Mouse (Mus musculus) hindbrain, embryonic 16.5 days (tissue): ENCODE data around the gene Fcgr2b. TPM values are rescaled to one million over a fixed set of nuclear protein-coding genes. Genes with fewer than 3 reads are reported as not detected.
"Not testable (repeated sequence)": the region's sequence is repeated elsewhere in the genome, so short reads cannot be mapped to it uniquely, and the experiment has no call there.

Experiments used
- ATAC-seq: fragments of 200-750 bp; cut with Nextera tagmentation; 2 replicates; pipeline ENCODE4 v1.8.0; 2017; ENCODE audit warnings: moderate TSS enrichment, moderate library complexity
- H3K27ac ChIP-seq: fragments of 300-500 bp; sonication (generic); 2 replicates; pipeline ENCODE4 v1.5.1; 2014; ENCODE audit warnings: low read depth, mild to moderate bottlenecking, control low read depth, low read length, moderate library complexity
- H3K27me3 ChIP-seq: fragments of 300-500 bp; sonication (generic); replicated peaks from 2 replicates; pipeline ENCODE4 v1.6.1; 2014; ENCODE audit warnings: low read length; ENCODE audit not compliant: control insufficient read depth, insufficient read depth
- H3K36me3 ChIP-seq: fragments of 300-500 bp; sonication (generic); 2 replicates; pipeline ENCODE4 v1.6.1; 2014; ENCODE audit warnings: mild to moderate bottlenecking, low read length, moderate library complexity, mixed read lengths; ENCODE audit not compliant: control insufficient read depth, insufficient read depth
- H3K4me1 ChIP-seq: fragments of 300-500 bp; sonication (generic); 2 replicates; pipeline ENCODE4 v1.6.1; 2014; ENCODE audit warnings: low read depth, low read length; ENCODE audit not compliant: control insufficient read depth, insufficient read depth
- H3K4me2 ChIP-seq: fragments of 300-500 bp; sonication (generic); 2 replicates; pipeline ENCODE4 v1.6.1; 2014; ENCODE audit warnings: mild to moderate bottlenecking, low read length, control low read depth, moderate library complexity
- H3K4me3 ChIP-seq: fragments of 300-500 bp; sonication (generic); 2 replicates; pipeline ENCODE4 v1.5.1; 2014; ENCODE audit warnings: mild to moderate bottlenecking, low read length, control low read depth, moderate library complexity
- H3K9ac ChIP-seq: fragments of 300-500 bp; sonication (generic); 2 replicates; pipeline ENCODE4 v1.6.1; 2014; ENCODE audit warnings: low read depth, mild to moderate bottlenecking, control low read depth, low read length, moderate library complexity
- H3K9me3 ChIP-seq: fragments of 300-500 bp; sonication (generic); 2 replicates; pipeline ENCODE4 v1.6.1; 2014; ENCODE audit warnings: mild to moderate bottlenecking, low read length, moderate library complexity; ENCODE audit not compliant: control insufficient read depth
- WGBS: fragments of 180-500 bp; shearing (Covaris S2); extraction: QIAGEN DNeasy Blood & Tissue Kit; methylation state at CpG from one replicate; pipeline ENCODE4 v1.1.7; 2014; 5-methylcytosine and 5-hydroxymethylcytosine counted together
- polyA plus RNA-seq: library from polyadenylated mRNA; unstranded; fragments of >200 nt; fragmentation: Nextera tagmentation; extraction: Ambion mirVana; gene quantifications from 2 replicates; pipeline ENCODE4 v1.2.1, GENCODE M21; 2015

The Fcgr2b gene
- polyA plus RNA-seq, 1 experiment from 2014 or later, result 2.3 TPM

- not testable (repeated sequence) for H3K4me3 ChIP-seq, H3K27me3 ChIP-seq, H3K4me2 ChIP-seq, H3K4me1 ChIP-seq, H3K9me3 ChIP-seq, ATAC-seq, H3K36me3 ChIP-seq, H3K9ac ChIP-seq, H3K27ac ChIP-seq
- whole genome bisulfite sequencing, result 98% methylated on average over 9 of the region's 9 CpGs
Measured at GRCm38 (mm10) chr1:170944151-170944550, 32.2 kb downstream of the Fcgr2b start.

DNA sequence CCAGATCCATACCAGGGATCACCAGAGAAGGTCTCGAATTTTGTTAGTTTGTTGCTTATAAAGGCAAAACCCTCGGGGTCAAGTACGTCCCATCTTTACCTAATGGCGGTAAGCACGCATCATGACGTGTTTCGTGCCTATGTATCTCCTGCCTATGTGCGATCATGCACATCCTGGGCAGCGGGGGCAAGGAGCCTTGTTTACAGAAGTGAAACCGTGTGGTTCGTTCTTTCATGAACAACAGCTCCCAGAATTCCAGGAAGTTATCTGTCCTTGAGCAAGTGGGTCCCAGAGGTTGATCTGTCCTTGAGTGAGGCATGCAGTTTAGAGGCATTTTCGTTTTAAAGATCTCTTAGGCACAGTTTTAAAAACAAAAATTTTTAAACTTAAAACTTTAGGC, 37.1 kb downstream of the Fcgr2b start:
- no peak overlapping the region for H3K27ac ChIP-seq
- peaks cover 3% of the 10 kb centered on the region; the same call in 1 of the 2 replicates for H3K9me3 ChIP-seq
- H3K4me2 ChIP-seq, result no peak overlapping the region
- WGBS, result 89% methylated on average over 12 of the region's 12 CpGs
- no peak for ATAC-seq
- no peak overlapping the region for H3K9ac ChIP-seq
- H3K27me3 ChIP-seq, result no peaks in the 10 kb centered on the region
- no peaks in the 10 kb centered on the region for H3K4me1 ChIP-seq
- no peaks in the 10 kb centered on the region for H3K36me3 ChIP-seq
- H3K4me3 ChIP-seq, result no peak overlapping the region

GRCm38 (mm10) chr1:170934383-170934782, 42.0 kb downstream of the Fcgr2b start:
- no peak overlapping the region for H3K9ac ChIP-seq
- no peak overlapping the region for H3K4me2 ChIP-seq
- no peaks in the 10 kb centered on the region for H3K9me3 ChIP-seq
- H3K27me3 ChIP-seq, result no peaks in the 10 kb centered on the region
- H3K4me1 ChIP-seq, result no peaks in the 10 kb centered on the region
- H3K36me3 ChIP-seq, result no peaks in the 10 kb centered on the region
- no peak overlapping the region for H3K27ac ChIP-seq
- no peak for ATAC-seq
- WGBS, result 90% methylated on average over 2 of the region's 2 CpGs
- no peak overlapping the region for H3K4me3 ChIP-seq

DNA sequence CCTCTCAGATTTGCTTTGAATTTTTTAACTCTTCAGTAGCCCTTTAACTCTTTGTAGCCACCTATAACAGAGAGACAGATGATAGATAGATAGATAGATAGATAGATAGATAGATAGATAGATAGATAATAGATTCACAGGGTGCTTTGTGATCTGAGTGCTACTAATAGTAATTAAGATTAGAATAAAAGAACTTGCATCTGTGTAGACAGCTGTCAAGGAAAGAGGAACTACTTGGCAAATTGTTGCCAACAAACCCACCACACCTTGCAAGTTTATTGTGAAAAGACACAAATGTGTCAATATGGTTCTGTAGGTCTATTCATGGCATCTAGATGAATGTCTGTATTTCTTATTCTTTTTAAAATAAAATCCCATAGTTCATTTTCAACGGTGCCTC, 42.4 kb downstream of the Fcgr2b start:
- H3K36me3 ChIP-seq, result no peaks in the 10 kb centered on the region
- H3K27ac ChIP-seq, result no peak overlapping the region
- 89% methylated on average over 1 of the region's 1 CpGs for WGBS

GRCm38 (mm10) chr1:170933386-170933920, 42.9 kb downstream of the Fcgr2b start:
- no peak overlapping the region for H3K9ac ChIP-seq
- no peak for ATAC-seq
- H3K4me2 ChIP-seq, result no peak overlapping the region
- WGBS, result 74% methylated on average over 6 of the region's 6 CpGs
- no peak overlapping the region for H3K27ac ChIP-seq
- no peaks in the 10 kb centered on the region for H3K9me3 ChIP-seq
- no peak overlapping the region for H3K4me3 ChIP-seq
- no peaks in the 10 kb centered on the region for H3K4me1 ChIP-seq
- H3K27me3 ChIP-seq, result no peaks in the 10 kb centered on the region
- no peaks in the 10 kb centered on the region for H3K36me3 ChIP-seq

More for the DNA sequence above, 42.4 kb downstream of the Fcgr2b start:
- no peak overlapping the region for H3K4me2 ChIP-seq
- no peaks in the 10 kb centered on the region for H3K9me3 ChIP-seq
- no peak overlapping the region for H3K9ac ChIP-seq
- H3K4me3 ChIP-seq, result no peak overlapping the region
- ATAC-seq, result no peak
- no peaks in the 10 kb centered on the region for H3K27me3 ChIP-seq
- no peaks in the 10 kb centered on the region for H3K4me1 ChIP-seq

- Histone ChIP-seq H3K27ac (no peak overlapping the region), H3K4me1 (no peaks in the 10 kb centered on the region), H3K9me3 (no peaks in the 10 kb centered on the region), H3K9ac (no peak overlapping the region), H3K4me2 (no peak overlapping the region), H3K4me3 (no peak overlapping the region), H3K27me3 (no peaks in the 10 kb centered on the region), H3K36me3 (no peaks in the 10 kb centered on the region)
- no peak for ATAC-seq
- 85% methylated on average over 3 of the region's 3 CpGs for WGBS
Measured at GRCm38 (mm10) chr1:170932043-170932442, 44.3 kb downstream of the Fcgr2b start.

GRCm38 (mm10) chr1:170929245-170929644, 47.1 kb downstream of the Fcgr2b start:
- no peak overlapping the region for H3K4me2 ChIP-seq
- no peak overlapping the region for H3K4me3 ChIP-seq
- 83% methylated on average over 4 of the region's 4 CpGs for WGBS
- H3K9me3 ChIP-seq, result no peaks in the 10 kb centered on the region
- H3K27me3 ChIP-seq, result no peaks in the 10 kb centered on the region
- H3K4me1 ChIP-seq, result no peaks in the 10 kb centered on the region
- H3K9ac ChIP-seq, result no peak overlapping the region
- no peak for ATAC-seq
- no peaks in the 10 kb centered on the region for H3K36me3 ChIP-seq
- no peak overlapping the region for H3K27ac ChIP-seq

GRCm38 (mm10) chr1:170928467-170928866, 47.9 kb downstream of the Fcgr2b start:
- no peak overlapping the region for H3K9ac ChIP-seq
- H3K27me3 ChIP-seq, result no peaks in the 10 kb centered on the region
- no peaks in the 10 kb centered on the region for H3K9me3 ChIP-seq
- no peak for ATAC-seq
- no peaks in the 10 kb centered on the region for H3K4me1 ChIP-seq
- H3K36me3 ChIP-seq, result no peaks in the 10 kb centered on the region
- H3K4me2 ChIP-seq, result no peak overlapping the region
- H3K27ac ChIP-seq, result no peak overlapping the region
- H3K4me3 ChIP-seq, result no peak overlapping the region
- 78% methylated on average over 2 of the region's 2 CpGs for WGBS

GRCm38 (mm10) chr1:170927378-170927777, 49.0 kb downstream of the Fcgr2b start, which contains the start of gene Fcrla:
Gene Fcrla, minus strand, starts transcription at chr1:170927583.
- no peak within 1 kb of the TSS for H3K9ac ChIP-seq
- no peaks in the 10 kb centered on the region for H3K36me3 ChIP-seq
- 74% methylated on average over 3 of the region's 3 CpGs for WGBS
- no peak for ATAC-seq
- no peak within 1 kb of the TSS for H3K4me3 ChIP-seq
- H3K27me3 ChIP-seq, result no peaks in the 10 kb centered on the region
- H3K27ac ChIP-seq, result no peak within 1 kb of the TSS
- no peak within 1 kb of the TSS for H3K4me2 ChIP-seq
- no peaks in the 10 kb centered on the region for H3K4me1 ChIP-seq
- no peaks in the 10 kb centered on the region for H3K9me3 ChIP-seq

DNA sequence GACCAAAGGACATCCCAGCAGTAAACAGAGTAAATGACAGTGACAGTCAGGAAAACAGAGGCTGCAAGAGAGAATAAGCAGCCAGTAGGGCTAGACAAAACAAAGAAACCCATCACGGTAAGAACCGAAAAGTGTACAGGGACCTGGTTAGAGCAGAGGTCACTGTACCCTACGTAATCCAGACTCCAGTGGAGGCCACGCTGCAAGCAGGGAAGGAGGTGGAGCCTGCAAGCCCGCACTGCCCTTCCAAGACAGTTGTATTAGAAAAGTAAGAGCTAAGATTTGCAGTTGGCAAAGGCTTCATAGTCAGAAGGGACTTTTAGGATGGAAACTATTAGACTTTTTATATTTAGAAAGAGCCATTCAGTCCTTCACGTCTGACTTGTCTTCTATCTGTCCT, 49.4 kb downstream of the Fcgr2b start:
- WGBS, result 72% methylated on average over 6 of the region's 6 CpGs

More for the DNA sequence above, 49.4 kb downstream of the Fcgr2b start:
- Histone ChIP-seq H3K27ac (no peak overlapping the region), H3K9me3 (no peaks in the 10 kb centered on the region), H3K27me3 (no peaks in the 10 kb centered on the region), H3K36me3 (no peaks in the 10 kb centered on the region), H3K9ac (no peak overlapping the region), H3K4me2 (no peak overlapping the region), H3K4me3 (no peak overlapping the region), H3K4me1 (no peaks in the 10 kb centered on the region)
- no peak for ATAC-seq
